Mouse (Mus musculus) kidney, embryonic 15.5 days (tissue): Measurements from ENCODE around the gene Wdr20. TPM values are rescaled to one million over a fixed set of nuclear protein-coding genes. Genes with fewer than 3 reads are reported as not detected.

Experiments
- ATAC-seq: fragments of 200-750 bp; cut with Nextera tagmentation; replicated peaks from 2 replicates; pipeline ENCODE4 v1.8.0; 2017; ENCODE audit warnings: moderate TSS enrichment; ENCODE audit not compliant: low FRiP score
- H3K27ac ChIP-seq: fragments of 300-500 bp; sonication (generic); 2 replicates; pipeline ENCODE4 v1.5.1; 2015; ENCODE audit warnings: mild to moderate bottlenecking, inconsistent platforms
- H3K27me3 ChIP-seq: fragments of 300-500 bp; sonication (generic); 2 replicates; pipeline ENCODE4 v1.6.1; 2015; ENCODE audit warnings: inconsistent platforms
- H3K36me3 ChIP-seq: fragments of 300-500 bp; sonication (generic); 2 replicates; pipeline ENCODE4 v1.6.1; 2015; ENCODE audit warnings: inconsistent platforms
- H3K4me1 ChIP-seq: fragments of 300-500 bp; sonication (generic); 2 replicates; pipeline ENCODE4 v1.6.1; 2015; ENCODE audit warnings: inconsistent platforms
- H3K4me2 ChIP-seq: fragments of 300-500 bp; sonication (generic); 2 replicates; pipeline ENCODE4 v1.6.1; 2015; ENCODE audit warnings: moderate library complexity, mild to moderate bottlenecking, inconsistent platforms
- H3K4me3 ChIP-seq: fragments of 300-500 bp; sonication (generic); replicated peaks from 2 replicates; pipeline ENCODE4 v1.5.1; 2015; ENCODE audit warnings: mild to moderate bottlenecking, inconsistent platforms
- H3K9ac ChIP-seq: fragments of 300-500 bp; sonication (generic); 2 replicates; pipeline ENCODE4 v1.6.1; 2015; ENCODE audit warnings: mild to moderate bottlenecking, inconsistent platforms
- H3K9me3 ChIP-seq: fragments of 300-500 bp; sonication (generic); replicated peaks from 2 replicates; pipeline ENCODE4 v1.6.1; 2016; ENCODE audit warnings: inconsistent platforms
- WGBS: fragments of 180-500 bp; shearing (Covaris S2); methylation state at CpG from one replicate; pipeline ENCODE4 v1.1.7; 2015; ENCODE audit warnings: mixed read lengths; 5-methylcytosine and 5-hydroxymethylcytosine counted together
- polyA plus RNA-seq: library from polyadenylated mRNA; unstranded; fragments of >200 nt; fragmentation: Nextera tagmentation; extraction: Ambion mirVana; gene quantifications from 2 replicates; pipeline ENCODE4 v1.2.1, GENCODE M21; 2015

Wdr20 gene
- polyA plus RNA-seq, 1 experiment from 2014 or later: 24.4 TPM

GRCm38 (mm10) chr12:110837192-110837841 is 99.6 kb downstream of the Wdr20 start:
- peak overlapping the region; percentile 78 for H3K27ac ChIP-seq
- no peaks in the 10 kb centered on the region for H3K27me3 ChIP-seq
- H3K9ac ChIP-seq: no peak overlapping the region
- peak overlapping the region; percentile 17; the same call in 1 of the 2 replicates for H3K4me2 ChIP-seq
- no peaks in the 10 kb centered on the region for H3K36me3 ChIP-seq
- 40% methylated on average over 5 of the region's 5 CpGs for WGBS
- no peak overlapping the region for H3K4me3 ChIP-seq
- no peaks in the 10 kb centered on the region for H3K9me3 ChIP-seq
- no peak; the same call in 1 of the 2 replicates for ATAC-seq
- H3K4me1 ChIP-seq: peaks cover 19% of the 10 kb centered on the region

- H3K9ac ChIP-seq: no peak overlapping the region
- H3K4me2 ChIP-seq: no peak overlapping the region
- no peaks in the 10 kb centered on the region for H3K27me3 ChIP-seq
- no peak for ATAC-seq
- no peaks in the 10 kb centered on the region for H3K9me3 ChIP-seq
- peaks cover 19% of the 10 kb centered on the region for H3K4me1 ChIP-seq
- no peak overlapping the region for H3K4me3 ChIP-seq
- WGBS: 93% methylated on average over 8 of the region's 8 CpGs
- H3K27ac ChIP-seq: peak overlapping the region; percentile 78; the same call in 1 of the 2 replicates
- H3K36me3 ChIP-seq: no peaks in the 10 kb centered on the region
Observed at GRCm38 (mm10) chr12:110837850-110838249, 100.1 kb downstream of the Wdr20 start.

- WGBS: under 1% methylated on average over 65 of the region's 71 CpGs
- peak; percentile 64 for ATAC-seq
- H3K9me3 ChIP-seq: no peaks in the 10 kb centered on the region
- no peaks in the 10 kb centered on the region for H3K27me3 ChIP-seq
- H3K4me3 ChIP-seq: peak within 1 kb of the TSS; percentile 92
- peak within 1 kb of the TSS; percentile 61 for H3K9ac ChIP-seq
- H3K4me1 ChIP-seq: peaks cover 24% of the 10 kb centered on the region
- H3K4me2 ChIP-seq: peak within 1 kb of the TSS; percentile 69
- no peaks in the 10 kb centered on the region for H3K36me3 ChIP-seq
- H3K27ac ChIP-seq: 0 out of 2 replicates have a peak within 1 kb of the TSS, but pooled peaks have one; percentile 22
Observed at GRCm38 (mm10) chr12:110840348-110841198, 102.8 kb downstream of the Wdr20 start, which contains the start of gene Mok. Gene Mok (minus strand): TSS chr12:110840939.

GRCm38 (mm10) chr12:110841731-110842493 is 104.2 kb downstream of the Wdr20 start:
- 0 out of 2 replicates have a peak overlapping the region, but pooled peaks have one; percentile 92 for H3K4me3 ChIP-seq
- H3K36me3 ChIP-seq: no peaks in the 10 kb centered on the region
- ATAC-seq: no peak
- H3K27ac ChIP-seq: no peak overlapping the region
- H3K4me1 ChIP-seq: peaks cover 29% of the 10 kb centered on the region
- WGBS: 70% methylated on average over 5 of the region's 5 CpGs
- no peak overlapping the region for H3K9ac ChIP-seq
- no peak overlapping the region for H3K4me2 ChIP-seq
- H3K27me3 ChIP-seq: no peaks in the 10 kb centered on the region
- no peaks in the 10 kb centered on the region for H3K9me3 ChIP-seq

GRCm38 (mm10) chr12:110843194-110844048 is 105.7 kb downstream of the Wdr20 start:
- no peak overlapping the region for H3K27ac ChIP-seq
- H3K36me3 ChIP-seq: no peaks in the 10 kb centered on the region
- peak overlapping the region; percentile 54 for H3K9ac ChIP-seq
- peaks cover 26% of the 10 kb centered on the region for H3K4me1 ChIP-seq
- peak overlapping the region; percentile 59 for H3K4me3 ChIP-seq
- H3K9me3 ChIP-seq: no peaks in the 10 kb centered on the region
- 19% methylated on average over 32 of the region's 32 CpGs for WGBS
- peak overlapping the region; percentile 89 for H3K4me2 ChIP-seq
- ATAC-seq: no peak; the same call in 1 of the 2 replicates
- H3K27me3 ChIP-seq: no peaks in the 10 kb centered on the region

- H3K27me3 ChIP-seq: no peaks in the 10 kb centered on the region
- H3K4me1 ChIP-seq: peaks cover 26% of the 10 kb centered on the region
- H3K4me2 ChIP-seq: peak overlapping the region; percentile 89
- H3K36me3 ChIP-seq: no peaks in the 10 kb centered on the region
- no peaks in the 10 kb centered on the region for H3K9me3 ChIP-seq
- under 1% methylated on average over 42 of the region's 42 CpGs for WGBS
- H3K4me3 ChIP-seq: peak overlapping the region; percentile 59
- H3K27ac ChIP-seq: peak overlapping the region; percentile 89
- H3K9ac ChIP-seq: peak overlapping the region; percentile 54
- peak; percentile 26 for ATAC-seq
Observed at GRCm38 (mm10) chr12:110844227-110845130, 106.7 kb downstream of the Wdr20 start.

GRCm38 (mm10) chr12:110845131-110845880 is 107.6 kb downstream of the Wdr20 start:
- Histone ChIP-seq H3K9me3 (no peaks in the 10 kb centered on the region), H3K4me3 (peak overlapping the region; percentile 59), H3K27me3 (no peaks in the 10 kb centered on the region), H3K4me1 (peaks cover 18% of the 10 kb centered on the region), H3K9ac (peak overlapping the region; percentile 54), H3K4me2 (peak overlapping the region; percentile 89), H3K27ac (peak overlapping the region; percentile 89), H3K36me3 (no peaks in the 10 kb centered on the region)
- under 1% methylated on average over 36 of the region's 36 CpGs for WGBS
- ATAC-seq: peak; percentile 94

GRCm38 (mm10) chr12:110846191-110846765 is 108.5 kb downstream of the Wdr20 start:
- Histone ChIP-seq H3K4me2 (peak overlapping the region; percentile 89), H3K36me3 (no peaks in the 10 kb centered on the region), H3K9me3 (no peaks in the 10 kb centered on the region), H3K27ac (no peak overlapping the region), H3K4me3 (peak overlapping the region; percentile 59), H3K9ac (peak overlapping the region; percentile 54), H3K27me3 (no peaks in the 10 kb centered on the region), H3K4me1 (peaks cover 26% of the 10 kb centered on the region)
- 69% methylated on average over 6 of the region's 6 CpGs for WGBS
- no peak for ATAC-seq

GRCm38 (mm10) chr12:110850010-110850928 is 112.5 kb downstream of the Wdr20 start, which contains the start of gene Zfp839:
Gene Zfp839 (plus strand): TSS chr12:110850253.
- Histone ChIP-seq H3K27ac (peak within 1 kb of the TSS; percentile 83), H3K4me3 (peak within 1 kb of the TSS; percentile 88), H3K4me1 (peaks cover 22% of the 10 kb centered on the region), H3K9ac (peak within 1 kb of the TSS; percentile 83), H3K36me3 (peaks cover 4% of the 10 kb centered on the region), H3K27me3 (no peaks in the 10 kb centered on the region), H3K9me3 (no peaks in the 10 kb centered on the region), H3K4me2 (peak within 1 kb of the TSS; percentile 68)
- ATAC-seq: peak; percentile 73
- WGBS: under 1% methylated on average over 80 of the region's 89 CpGs
